Mouse (Mus musculus): ENCODE results near the gene Map7d1.

DNA sequence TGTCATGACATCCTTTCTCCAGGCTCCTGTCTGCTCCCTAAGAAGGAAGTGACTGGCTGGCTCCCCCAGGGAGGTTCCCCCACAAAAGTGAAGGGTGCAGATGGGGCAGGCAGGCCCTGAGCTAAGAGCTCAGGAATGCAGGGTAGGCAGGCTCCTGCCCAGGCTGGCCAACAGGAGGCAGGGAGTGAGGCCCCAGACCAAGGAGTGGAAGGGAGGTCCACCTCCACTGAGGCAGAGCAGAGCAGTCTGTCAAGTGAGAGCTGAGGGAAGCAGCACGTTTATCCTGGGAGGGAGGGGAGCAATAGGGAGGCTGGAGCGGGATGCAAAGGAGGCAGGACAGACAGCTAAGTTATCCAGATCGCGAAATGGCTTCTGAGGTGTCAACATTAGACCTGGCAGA, 5.5 kb downstream of the Map7d1 start:
- no peak for TF ChIP-seq CTCF (IDR thresholded peaks at IDR 0.05; ENCODE audit: insufficient read depth, low read depth, low read length)
- no peak for TF ChIP-seq POLR2A (IDR thresholded peaks at IDR 0.05; ENCODE audit: insufficient read depth, low read depth, low read length)

All from olfactory bulb, adult 2 months (tissue).